Mouse (Mus musculus) effector memory CD4-positive, alpha-beta T cell, adult 5 months (primary cell): Measurements from ENCODE around the gene Afmid. TPM values are rescaled to one million over a fixed set of nuclear protein-coding genes. Genes with fewer than 3 reads are reported as not detected.

ENCODE experiments used
- polyA plus RNA-seq: library from polyadenylated mRNA; unstranded; fragments of 100-300 nt; shearing (Covaris generic); gene quantifications from one replicate; pipeline ENCODE4 v1.2.1, GENCODE M21; 2017

Gene Afmid
- 14.8 TPM for polyA plus RNA-seq

DNA sequence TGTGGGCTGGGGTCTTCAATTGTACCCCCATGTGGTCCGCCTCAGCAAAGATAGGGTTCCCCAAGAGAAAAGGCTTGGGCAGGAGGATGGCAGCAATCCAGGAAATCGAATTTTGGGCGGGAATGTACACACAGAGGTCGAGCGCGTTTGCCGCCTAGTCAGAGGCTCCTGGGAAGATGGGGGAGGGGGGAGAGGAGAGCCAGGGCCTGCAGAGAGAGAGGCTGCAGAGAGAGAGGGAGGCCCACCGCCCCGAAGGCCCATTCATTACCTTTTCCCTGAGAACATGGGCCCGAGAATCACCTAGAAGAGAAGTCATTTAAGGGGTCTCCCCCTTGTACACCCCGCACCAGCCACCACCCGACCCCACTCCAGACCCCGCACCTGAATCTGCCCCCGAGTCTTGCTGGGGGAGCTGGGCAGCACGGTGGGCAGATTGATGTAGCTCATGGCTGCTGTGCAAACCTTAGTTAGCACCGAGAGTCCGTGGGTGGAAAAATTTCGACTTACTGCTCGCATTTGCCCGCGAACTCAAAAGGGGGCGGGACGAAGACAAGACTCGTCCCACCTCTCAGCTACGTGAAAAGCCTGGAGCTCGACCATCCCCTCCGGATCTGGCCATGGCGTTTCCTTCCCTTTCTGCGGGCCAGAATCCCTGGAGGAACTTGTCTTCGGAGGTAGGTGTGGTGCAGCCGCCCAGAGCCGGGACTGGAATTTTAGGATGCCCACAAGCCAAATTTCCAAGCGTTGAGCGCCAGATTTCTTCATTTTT is at the start of gene Afmid, which contains the start of gene Tk1:
Afmid (plus strand) TSS at position 592 of the 769 bp plus-strand sequence.
Tk1 (minus strand) TSS at position 760 of the 769 bp plus-strand sequence.

DNA sequence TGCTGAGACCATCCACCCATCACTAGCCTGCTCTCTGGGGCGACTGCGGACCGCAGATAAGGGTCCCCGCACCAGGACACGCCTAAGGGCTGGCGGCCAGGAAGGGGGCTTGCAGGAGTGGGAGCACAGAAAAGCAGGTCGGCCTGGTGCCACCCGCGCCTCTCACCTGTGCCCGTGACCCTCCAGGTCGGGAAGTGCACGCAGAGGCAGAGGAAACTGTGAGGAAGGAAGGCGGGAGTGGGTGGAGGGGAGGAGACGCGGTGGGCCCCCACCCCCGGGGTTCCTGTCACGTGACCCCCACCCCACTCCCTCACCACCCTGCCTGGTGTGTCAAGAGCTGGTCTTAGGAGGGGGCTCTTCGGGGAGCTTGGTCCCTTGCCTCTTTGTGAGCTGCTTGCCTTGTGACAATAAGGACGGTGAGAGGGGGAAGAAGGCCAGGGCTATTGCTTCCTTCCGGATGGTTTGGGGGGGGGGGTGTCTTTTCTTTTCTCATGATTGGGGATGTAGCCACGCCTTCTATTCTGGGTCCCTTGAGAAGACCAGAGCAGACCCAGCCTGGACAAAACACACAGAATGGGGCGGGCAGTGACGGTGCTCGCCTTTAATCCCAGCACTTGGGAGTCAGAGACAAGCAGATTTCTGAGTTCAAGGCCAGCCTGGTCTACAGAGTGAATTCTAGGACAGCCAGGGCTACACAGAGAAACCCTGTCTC is 43.6 kb upstream of the Afmid start, which contains the start of the genes Tmc8 and Tmc6:
Tmc8 (plus strand) TSS at position 84 of the 712 bp plus-strand sequence.
Tmc6 (minus strand) TSS at position 206 of the 712 bp plus-strand sequence.

DNA sequence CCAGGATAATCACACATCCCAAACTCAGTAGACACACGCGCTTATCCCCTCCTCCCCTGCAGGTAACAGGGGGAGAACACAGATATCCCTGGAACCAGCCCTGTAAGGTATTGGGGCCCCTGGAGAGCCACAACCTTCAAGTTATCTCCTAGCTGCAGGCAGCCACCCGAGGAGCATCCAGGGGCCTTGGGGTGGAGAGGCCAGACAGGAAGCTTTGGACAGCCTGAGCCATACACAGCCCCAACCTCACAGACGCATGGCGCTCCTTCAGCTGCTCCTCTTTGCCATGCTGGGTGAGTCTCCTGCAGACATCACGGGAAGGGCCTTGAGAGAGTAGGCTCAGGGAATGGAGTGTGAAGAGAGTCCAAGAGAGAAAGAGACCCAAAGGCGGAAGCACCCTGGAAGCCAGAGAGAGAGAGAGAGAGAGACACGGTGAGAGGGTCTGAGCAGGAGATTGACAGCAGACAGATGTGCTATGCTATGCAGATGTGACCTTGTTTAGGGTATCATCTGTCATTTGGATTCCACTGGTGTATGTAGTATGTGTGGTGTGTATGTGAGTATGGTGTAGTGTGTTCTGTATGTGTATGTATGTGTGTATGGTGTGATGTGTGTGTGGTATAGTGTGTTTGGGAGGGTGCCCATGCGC is 28.1 kb upstream of the Afmid start, which contains the start of gene 6030468B19Rik:
6030468B19Rik (plus strand) TSS at position 150 of the 649 bp plus-strand sequence.

DNA sequence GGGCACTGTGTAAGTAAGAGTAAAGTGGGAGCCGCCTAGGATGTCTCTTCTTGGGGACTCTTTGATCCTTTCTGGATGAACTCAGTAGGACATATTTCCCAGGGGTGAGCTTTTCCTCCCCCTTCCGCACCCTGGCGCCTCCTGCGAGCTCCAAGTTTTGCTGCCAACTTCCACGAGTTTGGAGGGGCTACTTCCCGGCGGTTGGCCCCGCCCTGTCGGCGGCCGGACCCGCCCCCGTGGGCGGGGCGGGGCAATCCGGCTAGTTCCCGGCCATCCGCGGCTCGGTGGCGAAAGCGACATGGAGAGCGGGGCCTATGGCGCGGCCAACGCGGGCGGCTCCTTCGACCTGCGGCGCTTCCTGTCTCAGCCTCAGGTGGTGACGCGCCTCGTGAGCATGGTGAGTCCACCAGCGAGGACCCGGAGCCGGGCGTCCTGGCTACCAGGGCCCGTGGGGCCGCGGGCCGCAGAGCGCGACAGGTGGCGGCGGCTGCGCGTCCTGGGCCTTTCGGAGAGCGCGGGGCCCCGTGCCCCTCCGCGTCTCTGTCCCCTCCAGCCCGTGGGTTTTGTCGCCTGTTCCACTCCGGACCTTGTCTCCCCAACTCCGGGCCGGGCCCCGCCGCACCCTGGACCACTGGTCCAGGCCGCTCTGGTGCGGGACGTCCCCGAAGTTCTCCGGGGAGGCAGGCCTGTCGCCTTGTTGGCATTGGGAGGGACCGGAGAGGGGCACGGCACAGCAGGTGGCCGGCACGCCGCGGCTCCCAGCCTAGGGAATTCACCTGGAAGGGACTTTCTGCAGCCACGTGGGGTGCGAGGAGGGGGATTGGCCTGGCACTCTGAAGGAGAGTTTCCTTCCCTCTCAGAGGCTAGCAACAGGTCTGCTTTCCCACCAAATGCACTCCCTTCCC is 16.1 kb upstream of the Afmid start, which contains the start of the genes Gm20708 and Syngr2:
Gm20708 (plus strand) TSS at position 262 of the 905 bp plus-strand sequence.
Syngr2 (plus strand) TSS at position 262 of the 905 bp plus-strand sequence.

DNA sequence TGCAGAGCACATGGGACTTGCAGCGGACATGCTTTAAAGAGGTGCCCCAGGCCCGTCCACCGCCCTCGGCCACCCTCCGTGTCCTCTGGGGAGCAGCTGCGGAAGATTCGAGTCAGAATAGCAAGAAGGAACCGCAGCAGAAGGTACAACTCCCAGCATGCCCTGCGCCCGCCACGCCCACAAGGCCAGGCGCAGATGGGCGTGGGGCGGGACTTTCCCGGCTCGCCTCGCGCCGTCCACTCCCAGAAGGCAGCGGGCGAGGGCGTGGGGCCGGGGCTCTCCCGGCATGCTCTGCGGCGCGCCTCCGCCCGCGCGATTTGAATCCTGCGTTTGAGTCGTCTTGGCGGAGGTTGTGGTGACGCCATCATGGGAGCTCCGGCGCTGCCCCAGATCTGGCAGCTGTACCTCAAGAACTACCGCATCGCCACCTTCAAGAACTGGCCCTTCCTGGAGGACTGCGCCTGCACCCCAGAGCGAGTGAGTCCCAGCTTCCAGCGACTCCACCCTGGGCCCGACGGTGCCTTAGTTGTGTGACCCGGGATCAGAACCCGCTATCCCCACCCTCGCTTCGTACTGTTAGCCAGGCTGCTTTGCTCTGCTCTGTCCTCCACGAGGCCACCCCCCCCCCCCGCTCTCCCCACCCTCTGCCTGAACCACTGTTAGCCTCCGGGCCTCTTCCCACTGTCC is 23.4 kb downstream of the Afmid start, which contains the start of gene Birc5:
Birc5 (plus strand) TSS at position 267 of the 687 bp plus-strand sequence.

DNA sequence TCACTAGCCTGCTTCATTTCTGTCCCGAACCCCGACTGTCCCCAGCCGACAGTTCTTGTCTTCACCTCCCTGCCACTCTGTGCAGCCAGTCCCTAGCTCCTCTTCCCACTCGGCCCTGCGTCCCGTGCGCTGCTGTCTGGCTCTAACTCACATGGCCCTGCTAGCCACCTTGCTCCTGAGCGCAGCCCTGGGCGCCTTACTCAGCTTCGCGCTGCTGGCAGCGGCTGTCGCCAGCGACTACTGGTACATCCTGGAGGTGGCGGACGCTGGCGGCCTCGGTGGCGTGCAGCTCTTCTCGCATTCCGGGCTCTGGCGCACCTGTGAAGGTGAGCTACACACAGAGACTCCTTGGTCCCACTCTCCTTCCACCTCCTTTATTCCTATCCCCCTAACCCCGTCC is 34.9 kb downstream of the Afmid start, which contains the start of gene Tmem235:
Tmem235 (plus strand) TSS at position 152 of the 400 bp plus-strand sequence.

DNA sequence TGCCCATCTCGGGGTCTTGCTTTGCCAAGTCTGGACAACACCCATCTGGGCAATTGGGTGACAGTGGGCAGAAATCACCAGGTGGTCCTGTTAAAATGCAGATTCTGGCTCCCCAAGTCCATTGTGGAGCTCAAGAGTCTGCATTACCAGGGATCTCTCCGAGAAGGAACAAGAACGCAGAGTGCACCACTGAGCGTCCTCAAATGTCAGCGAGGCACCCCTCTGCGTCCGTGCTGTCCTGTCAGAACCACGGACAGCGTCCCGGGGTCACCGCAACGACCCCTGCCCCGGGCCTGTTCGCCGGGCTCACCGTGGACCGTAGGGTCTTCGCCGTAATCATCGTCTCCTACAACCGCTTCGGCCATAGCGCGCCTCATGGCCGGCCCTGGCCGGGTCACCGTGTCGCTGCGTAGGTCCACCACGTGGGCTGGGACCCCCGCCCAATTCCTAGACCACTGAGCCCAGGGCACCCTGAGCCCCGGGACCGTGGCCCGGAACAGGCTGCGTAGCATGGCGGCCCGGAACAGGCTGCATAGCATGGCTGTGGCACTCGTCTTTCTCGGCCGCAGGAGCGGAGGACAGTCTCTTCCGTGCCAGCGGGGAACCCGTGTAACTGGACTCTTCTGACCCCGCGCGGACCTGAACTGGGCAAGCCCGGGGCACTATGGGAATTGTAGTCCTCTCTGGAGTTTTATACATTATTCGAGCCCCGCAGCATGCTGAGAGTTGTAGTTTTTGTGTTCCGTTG is 47.3 kb downstream of the Afmid start, which contains the start of gene Tha1:
Tha1 (minus strand) TSS at position 621 of the 748 bp plus-strand sequence.

Other genes with a start within 250 kb of the Afmid start
- gene Tnrc6c, start 171.6 kb upstream of the Afmid start, polyA plus RNA-seq, result 24.1 TPM
- gene Tmc8, start 43.8 kb upstream of the Afmid start, polyA plus RNA-seq, result 53.2 TPM
- 104 TPM for gene Tmc6, start 43.7 kb upstream of the Afmid start, polyA plus RNA-seq
- gene 6030468B19Rik, start 28.3 kb upstream of the Afmid start, polyA plus RNA-seq, result not detected
- not detected for gene Gm20708, start 16.3 kb upstream of the Afmid start, polyA plus RNA-seq
- 102 TPM for gene Syngr2, start 16.3 kb upstream of the Afmid start, polyA plus RNA-seq
- 11.6 TPM for gene Tk1, start 168 bp downstream of the Afmid start, polyA plus RNA-seq
- 0.69 TPM for gene Birc5, start 23.3 kb downstream of the Afmid start, polyA plus RNA-seq
- not detected for gene Tmem235, start 34.8 kb downstream of the Afmid start, polyA plus RNA-seq
- gene Tha1, start 47.6 kb downstream of the Afmid start, polyA plus RNA-seq, result 7.1 TPM
- gene Socs3, start 144.1 kb downstream of the Afmid start, polyA plus RNA-seq, result 466 TPM
- 40.1 TPM for gene Pgs1, start 160.4 kb downstream of the Afmid start, polyA plus RNA-seq